Mouse (Mus musculus): ENCODE data around the gene Agps. TPM values are rescaled to one million over a fixed set of nuclear protein-coding genes. Genes with fewer than 3 reads are reported as not detected.
"Not testable (repeated sequence)": the region's sequence is repeated elsewhere in the genome, so short reads cannot be mapped to it uniquely, and the experiment has no call there.

The Agps gene
- polyA plus RNA-seq, 1 experiment from 2014 or later: 26.0 TPM

DNA sequence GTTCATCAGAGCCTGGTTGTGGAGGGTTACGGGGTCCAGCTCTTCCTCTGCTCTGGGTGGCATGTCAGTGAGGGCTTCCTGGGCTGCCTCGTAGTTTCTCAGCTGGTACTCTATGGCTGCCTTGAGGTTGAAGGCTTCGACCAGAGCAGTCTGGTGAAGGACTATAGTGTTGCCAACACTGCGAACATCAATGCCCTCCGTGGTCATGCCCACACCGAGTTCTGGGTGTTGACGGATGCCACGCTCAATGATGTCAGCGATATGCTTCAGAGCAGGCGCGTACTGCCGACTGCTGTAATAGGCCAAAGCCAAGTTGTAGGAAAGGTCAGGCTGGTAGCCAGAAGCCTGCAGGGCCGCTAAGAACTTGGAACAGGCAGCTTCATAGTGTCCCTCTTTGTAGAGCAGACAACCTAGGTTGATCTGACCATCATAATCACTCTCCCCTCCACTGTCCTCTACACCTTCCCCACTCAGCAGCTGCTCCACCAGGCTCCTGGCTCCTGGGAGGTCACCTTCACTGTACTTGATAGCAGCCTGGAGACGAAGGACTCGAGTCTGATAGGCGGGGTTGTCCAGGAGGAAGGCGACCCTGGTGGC, 105.6 kb downstream of the Agps start:
- peak; percentile 44; the same call in 1 of the 2 replicates for ATAC-seq
- peak overlapping the region; percentile 54 for H3K4me3 ChIP-seq
- H3K4me1 ChIP-seq; H3K36me3 ChIP-seq (ENCODE audit: poor library complexity, severe bottlenecking); H3K27ac ChIP-seq; H3K27me3 ChIP-seq; H3K9me3 ChIP-seq (replicated peaks): not testable (repeated sequence)
- H3K9ac ChIP-seq: peak overlapping the region; percentile 66
- peak overlapping the region; percentile 68 for H3K4me2 ChIP-seq
- 63% methylated on average over 14 of the region's 17 CpGs for WGBS

DNA sequence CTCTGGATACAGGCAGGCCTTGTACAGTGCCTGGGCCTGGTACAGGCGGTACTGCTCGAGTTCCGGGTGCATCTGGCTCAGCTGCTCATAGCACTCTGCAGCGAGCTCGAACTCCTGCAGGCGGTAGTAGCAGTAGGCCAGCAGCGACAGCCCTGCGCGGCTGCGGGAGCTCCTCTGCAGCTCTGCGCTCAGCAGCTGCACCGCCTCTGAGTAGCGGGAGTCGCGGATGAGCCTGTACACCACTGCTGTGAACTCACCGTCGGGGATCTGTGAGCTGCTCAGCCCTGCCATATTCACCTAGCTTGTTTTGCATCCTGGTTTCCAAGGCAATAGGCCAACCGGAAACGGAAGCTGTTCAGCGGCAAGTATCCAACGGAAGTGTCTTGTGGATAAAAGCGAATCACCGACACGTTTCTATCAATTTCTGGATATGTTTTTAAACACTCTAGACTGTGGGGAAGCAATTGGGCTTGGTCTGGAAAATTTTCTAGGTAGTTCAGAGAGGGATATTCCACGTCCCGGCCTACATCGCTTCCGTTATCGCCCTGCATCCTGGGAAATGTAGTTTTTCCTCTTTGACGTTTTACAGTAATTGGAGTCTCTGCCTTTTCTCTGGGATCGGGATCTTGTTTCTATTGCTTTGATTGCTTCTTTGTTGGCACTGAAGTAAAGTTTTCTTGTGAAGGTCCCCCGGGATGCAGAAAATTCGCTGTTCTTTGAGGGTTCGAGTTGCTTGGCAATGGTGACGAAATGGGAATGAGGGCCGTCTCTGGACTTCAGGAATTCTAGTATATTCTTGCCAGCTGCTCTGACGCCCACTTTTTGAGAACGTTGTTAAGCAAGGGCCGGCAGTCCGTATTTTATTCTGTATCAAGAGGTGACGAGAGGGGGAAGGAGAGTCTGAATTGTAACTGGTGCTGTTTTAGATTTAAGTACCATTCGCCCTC, 106.4 kb downstream of the Agps start, which contains the start of gene Ttc30b:
Gene Ttc30b (minus strand): TSS at position 469 of the 947 bp plus-strand sequence.
- H3K27me3 ChIP-seq: 0 out of 2 replicates have a peak, but pooled peaks cover 4% of the 10 kb centered on the region

DNA sequence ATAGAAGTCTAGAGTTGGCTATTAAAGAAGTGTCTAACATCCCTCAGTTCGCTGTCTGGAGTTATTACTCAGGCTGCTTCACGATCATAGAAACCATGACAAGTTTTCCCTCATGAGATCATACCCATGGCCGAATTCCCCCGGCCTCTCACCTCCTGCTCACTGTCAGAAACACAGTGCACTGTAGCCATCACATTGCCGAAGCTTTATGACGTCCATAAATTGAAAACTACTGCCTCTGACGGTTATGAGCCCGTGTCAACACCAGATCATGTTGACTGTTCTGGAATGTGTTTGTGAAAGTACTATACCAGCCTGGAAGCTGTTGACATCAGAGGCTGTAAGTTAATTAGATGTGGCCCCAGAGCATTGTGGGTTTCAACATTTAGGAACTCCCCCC, 118.7 kb downstream of the Agps start:
- Histone ChIP-seq H3K4me2 (no peak overlapping the region), H3K4me3 (no peak overlapping the region), H3K27me3 (no peaks in the 10 kb centered on the region), H3K9ac (no peak overlapping the region), H3K27ac (no peak overlapping the region), H3K4me1 (no peaks in the 10 kb centered on the region), H3K36me3 (ENCODE audit: poor library complexity, severe bottlenecking) (no peaks in the 10 kb centered on the region), H3K9me3 (replicated peaks) (no peaks in the 10 kb centered on the region)
- no peak for ATAC-seq
- WGBS: 93% methylated on average over 8 of the region's 8 CpGs

More for the DNA sequence above, 106.4 kb downstream of the Agps start, which contains the start of gene Ttc30b:
- Histone ChIP-seq H3K4me2 (peak within 1 kb of the TSS; percentile 68), H3K9ac (peak within 1 kb of the TSS; percentile 66), H3K4me1 (peaks cover 8% of the 10 kb centered on the region; the same call in 1 of the 2 replicates), H3K4me3 (peak within 1 kb of the TSS; percentile 54), H3K36me3 (ENCODE audit: poor library complexity, severe bottlenecking) (no peaks in the 10 kb centered on the region), H3K9me3 (replicated peaks) (no peaks in the 10 kb centered on the region), H3K27ac (peak within 1 kb of the TSS; percentile 75)
- peak; percentile 91 for ATAC-seq
- WGBS: 5% methylated on average over 39 of the region's 42 CpGs

DNA sequence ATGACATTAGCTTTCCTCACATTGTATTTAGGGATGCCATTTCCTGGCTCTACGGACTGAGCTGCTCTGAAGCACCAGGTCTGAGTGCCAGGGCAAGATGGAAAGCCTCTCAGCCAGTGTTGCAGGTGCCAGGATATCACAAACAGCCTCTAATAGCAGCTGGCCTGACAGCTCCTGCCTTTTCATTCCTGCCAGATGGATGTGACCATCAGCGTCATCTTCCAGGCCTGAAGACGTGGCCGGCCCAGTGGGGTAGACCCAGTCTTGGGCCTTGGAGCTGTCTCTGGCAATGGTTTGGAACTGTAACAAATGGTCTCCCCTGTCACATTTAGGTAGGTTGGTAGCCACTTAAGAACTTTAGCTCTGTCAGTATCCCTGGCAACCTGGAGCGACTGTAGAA, 121.3 kb downstream of the Agps start:
- Histone ChIP-seq H3K27me3 (no peaks in the 10 kb centered on the region), H3K36me3 (ENCODE audit: poor library complexity, severe bottlenecking) (no peaks in the 10 kb centered on the region), H3K9ac (no peak overlapping the region), H3K27ac (no peak overlapping the region), H3K4me3 (no peak overlapping the region), H3K4me2 (no peak overlapping the region), H3K4me1 (peaks cover 7% of the 10 kb centered on the region; the same call in 1 of the 2 replicates), H3K9me3 (replicated peaks) (no peaks in the 10 kb centered on the region)
- 96% methylated on average over 5 of the region's 5 CpGs for WGBS
- no peak for ATAC-seq

DNA sequence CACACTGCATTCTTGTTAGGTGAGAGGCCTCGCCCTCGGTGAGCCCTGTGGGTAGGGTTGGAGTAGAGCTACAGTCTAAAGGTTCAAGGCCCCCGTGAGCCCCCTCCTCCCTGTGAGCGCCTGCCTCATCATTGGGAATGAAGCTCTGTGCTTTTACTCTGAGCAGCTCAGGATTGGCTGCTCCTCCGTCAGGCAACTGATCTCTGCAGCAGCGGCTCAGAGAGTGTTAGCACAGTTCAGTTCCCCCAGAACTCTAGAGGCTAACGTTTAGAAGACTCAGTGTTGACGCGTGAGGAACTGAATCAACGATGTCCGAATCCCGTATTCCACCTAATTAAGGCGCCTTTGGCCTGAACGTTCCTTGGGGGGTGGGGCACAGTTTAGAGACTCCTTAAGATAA, 123.7 kb downstream of the Agps start:
- H3K27ac ChIP-seq: no peak overlapping the region
- no peak overlapping the region for H3K4me3 ChIP-seq
- no peak overlapping the region for H3K4me2 ChIP-seq
- H3K9ac ChIP-seq: no peak overlapping the region
- peaks cover 31% of the 10 kb centered on the region for H3K4me1 ChIP-seq
- no peaks in the 10 kb centered on the region for H3K36me3 ChIP-seq (ENCODE audit: poor library complexity, severe bottlenecking)
- ATAC-seq: no peak
- 0 out of 2 replicates have a peak, but pooled peaks cover 5% of the 10 kb centered on the region for H3K27me3 ChIP-seq
- H3K9me3 ChIP-seq (replicated peaks): no peaks in the 10 kb centered on the region
- 46% methylated on average over 14 of the region's 14 CpGs for WGBS

DNA sequence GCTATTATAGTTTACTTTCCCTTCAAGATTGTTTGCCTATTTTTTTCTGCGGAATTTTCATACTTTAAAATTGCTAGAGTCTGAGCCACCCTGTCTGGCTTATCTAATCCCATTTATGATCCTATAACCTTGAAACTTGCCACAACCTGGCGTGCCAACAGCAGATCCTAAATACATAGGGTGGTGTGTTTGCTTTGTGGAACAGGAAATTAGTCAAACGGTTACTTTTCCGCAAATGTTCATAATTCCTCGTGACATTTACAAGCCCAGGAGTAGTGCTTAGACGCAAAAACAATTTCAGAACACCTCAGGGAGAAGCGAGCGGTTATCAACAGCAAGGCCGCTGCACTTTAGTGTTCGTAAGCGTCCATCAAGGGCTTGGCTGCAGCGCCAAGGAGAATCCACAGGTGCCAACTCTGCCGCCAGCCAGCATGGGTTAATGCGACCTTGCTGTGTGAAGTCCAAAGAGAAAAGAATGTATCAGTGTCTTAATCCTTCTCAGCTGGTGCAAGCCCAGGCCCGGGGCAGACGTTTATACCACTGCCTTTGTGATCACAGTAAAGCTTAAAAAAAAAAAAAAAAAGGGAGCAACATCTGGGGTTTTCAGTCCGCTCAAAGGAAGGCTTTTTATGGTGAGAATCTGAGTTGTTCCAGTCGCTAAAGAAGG, 127.3 kb downstream of the Agps start:
- WGBS: 20% methylated on average over 18 of the region's 18 CpGs

DNA sequence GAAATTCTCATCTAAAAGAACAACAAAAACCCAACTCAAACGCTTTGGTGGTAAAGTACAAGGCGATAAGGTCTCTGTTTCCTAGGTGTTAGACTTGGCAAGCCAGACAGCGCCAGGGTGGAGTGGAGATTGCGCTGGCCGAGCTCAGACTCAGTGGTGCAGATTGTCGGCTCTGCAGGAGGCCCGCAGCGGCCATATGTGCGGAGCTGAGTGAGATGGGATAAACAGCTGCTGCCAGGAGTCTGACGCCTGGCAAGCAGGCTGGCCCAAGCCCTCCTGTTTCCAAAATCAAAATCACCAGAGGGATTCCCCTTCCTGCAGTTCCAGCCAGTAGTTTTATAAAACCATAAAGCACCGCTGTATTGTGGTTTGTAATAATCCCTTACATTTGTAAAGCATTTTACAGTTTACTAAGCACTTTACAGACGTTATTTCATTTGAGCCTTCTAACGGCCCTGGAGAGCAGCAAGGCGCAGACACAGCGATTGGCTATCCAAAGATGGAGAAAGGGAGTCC, 127.9 kb downstream of the Agps start:
- H3K4me2 ChIP-seq: peak overlapping the region; percentile 48
- no peaks in the 10 kb centered on the region for H3K9me3 ChIP-seq (replicated peaks)
- H3K27ac ChIP-seq: peak overlapping the region; percentile 66
- H3K4me1 ChIP-seq: peaks cover 41% of the 10 kb centered on the region
- peak; percentile 77 for ATAC-seq
- peak overlapping the region; percentile 38; the same call in 1 of the 2 replicates for H3K9ac ChIP-seq
- WGBS: 6% methylated on average over 15 of the region's 15 CpGs
- H3K36me3 ChIP-seq (ENCODE audit: poor library complexity, severe bottlenecking): no peaks in the 10 kb centered on the region
- peak overlapping the region; percentile 17 for H3K4me3 ChIP-seq
- H3K27me3 ChIP-seq: 0 out of 2 replicates have a peak, but pooled peaks cover 5% of the 10 kb centered on the region

More for the DNA sequence above, 127.3 kb downstream of the Agps start:
- peak; percentile 35; the same call in 1 of the 2 replicates for ATAC-seq
- peak overlapping the region; percentile 17 for H3K4me3 ChIP-seq
- no peaks in the 10 kb centered on the region for H3K9me3 ChIP-seq (replicated peaks)
- no peak overlapping the region for H3K9ac ChIP-seq
- H3K4me1 ChIP-seq: peaks cover 35% of the 10 kb centered on the region
- H3K27me3 ChIP-seq: 0 out of 2 replicates have a peak, but pooled peaks cover 5% of the 10 kb centered on the region
- H3K27ac ChIP-seq: peak overlapping the region; percentile 66
- peak overlapping the region; percentile 48 for H3K4me2 ChIP-seq
- H3K36me3 ChIP-seq (ENCODE audit: poor library complexity, severe bottlenecking): no peaks in the 10 kb centered on the region

DNA sequence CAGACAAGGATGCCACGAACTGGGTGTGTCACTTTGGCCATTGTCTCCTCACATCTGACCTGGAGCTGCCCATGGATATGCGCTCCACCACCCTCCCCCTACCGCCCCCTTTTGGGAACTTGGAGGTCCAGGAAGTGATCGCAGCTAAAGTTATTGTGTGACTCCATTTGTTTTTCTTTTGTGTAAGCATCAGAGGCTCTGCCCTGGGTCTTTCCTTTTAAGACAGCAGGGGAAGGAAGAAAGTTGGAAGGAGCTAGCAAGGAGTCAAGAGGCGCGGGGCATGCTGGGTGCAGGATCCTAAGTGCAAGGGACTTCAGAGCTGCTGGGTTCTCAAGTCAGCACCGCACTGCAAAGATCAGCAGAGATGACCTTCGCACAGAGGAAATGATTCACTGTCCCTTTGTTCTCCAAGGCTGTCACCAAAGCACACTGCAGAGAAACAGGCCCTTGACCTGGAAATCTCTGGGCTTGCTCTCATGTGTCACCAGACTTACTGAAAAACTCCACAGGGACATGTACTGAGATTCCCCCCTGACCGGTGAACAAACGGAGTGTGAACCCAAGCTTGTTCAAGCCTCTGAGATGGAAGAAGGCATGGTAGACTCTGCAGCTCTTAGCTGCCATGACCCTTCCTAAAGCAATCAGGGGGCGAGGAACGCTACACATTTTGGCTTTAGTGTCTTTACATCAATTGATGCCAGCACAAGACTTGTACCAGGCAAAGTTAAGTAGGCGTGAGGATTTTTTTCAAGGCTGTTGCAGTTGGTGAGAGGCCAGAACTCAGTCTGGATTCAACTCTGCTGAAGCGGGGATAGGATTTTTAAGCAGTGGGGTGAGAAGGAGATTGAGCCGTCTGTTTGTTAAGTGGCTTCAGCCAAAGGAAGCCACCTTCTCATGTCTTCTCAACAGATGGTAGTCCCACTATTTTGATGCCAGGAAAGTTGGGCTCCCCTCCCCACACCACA, 128.7 kb downstream of the Agps start:
- no peak overlapping the region for H3K9ac ChIP-seq
- no peaks in the 10 kb centered on the region for H3K36me3 ChIP-seq (ENCODE audit: poor library complexity, severe bottlenecking)
- 52% methylated on average over 15 of the region's 15 CpGs for WGBS
- H3K9me3 ChIP-seq (replicated peaks): no peaks in the 10 kb centered on the region
- H3K4me3 ChIP-seq: peak overlapping the region; percentile 17; the same call in 1 of the 2 replicates
- peak overlapping the region; percentile 66 for H3K27ac ChIP-seq
- peaks cover 43% of the 10 kb centered on the region for H3K4me1 ChIP-seq
- 0 out of 2 replicates have a peak, but pooled peaks have one; percentile 5 for ATAC-seq
- 0 out of 2 replicates have a peak, but pooled peaks cover 5% of the 10 kb centered on the region for H3K27me3 ChIP-seq
- peak overlapping the region; percentile 48 for H3K4me2 ChIP-seq

DNA sequence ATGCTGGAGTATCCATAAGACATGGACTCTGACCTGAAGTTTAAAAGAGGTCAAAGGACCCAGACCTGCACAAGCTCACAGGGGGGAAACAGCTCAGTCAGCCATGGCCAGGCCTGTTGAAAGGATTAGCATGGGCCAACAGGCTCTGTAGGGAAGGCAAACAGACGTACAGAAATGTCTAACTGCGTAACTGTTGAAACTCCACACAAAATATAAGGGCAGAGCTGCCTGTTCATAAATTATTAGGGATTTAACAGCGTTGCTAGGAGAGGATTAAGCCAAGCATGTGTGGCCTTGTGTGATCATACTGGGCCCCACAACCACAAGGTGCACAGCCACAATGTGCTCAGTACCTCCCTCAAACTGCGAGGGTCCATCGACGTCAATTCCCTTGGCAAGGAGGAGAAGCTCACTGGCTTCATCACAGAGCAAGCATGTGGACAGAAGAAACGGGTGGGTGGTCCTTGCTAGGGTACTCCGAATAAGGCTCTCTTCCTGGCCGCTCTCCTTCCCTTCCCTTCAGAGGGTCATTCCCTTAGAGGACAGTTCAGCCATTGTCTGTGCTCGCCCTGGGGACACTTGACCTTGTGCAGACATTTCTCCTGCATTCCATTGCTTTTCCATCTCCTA, 131.3 kb downstream of the Agps start:
- Histone ChIP-seq H3K27me3 (0 out of 2 replicates have a peak, but pooled peaks cover 5% of the 10 kb centered on the region), H3K27ac (no peak overlapping the region), H3K9me3 (replicated peaks) (no peaks in the 10 kb centered on the region), H3K4me1 (peaks cover 35% of the 10 kb centered on the region), H3K36me3 (ENCODE audit: poor library complexity, severe bottlenecking) (no peaks in the 10 kb centered on the region), H3K4me2 (no peak overlapping the region), H3K9ac (no peak overlapping the region), H3K4me3 (no peak overlapping the region)
- ATAC-seq: no peak
- WGBS: 59% methylated on average over 10 of the region's 10 CpGs

DNA sequence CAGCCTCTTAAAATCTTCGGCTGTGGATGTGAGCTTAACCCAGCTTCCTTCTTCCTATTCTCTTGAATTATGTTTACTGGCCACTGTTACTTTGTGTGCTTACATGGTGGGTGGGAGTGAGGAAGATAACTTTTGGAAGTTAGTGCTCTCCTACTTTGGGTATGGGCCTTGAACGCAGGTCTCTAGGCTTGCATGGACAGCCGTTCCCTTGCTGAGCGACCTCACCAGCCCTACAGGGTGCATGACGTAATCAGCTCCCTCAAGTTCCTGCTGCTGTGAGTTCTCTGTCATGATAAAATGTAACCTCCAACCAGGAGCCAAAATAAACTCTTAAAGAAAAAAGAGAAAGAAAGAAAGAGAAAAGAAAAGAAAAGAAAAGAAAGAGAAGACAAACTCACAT, 132.1 kb downstream of the Agps start:
- Histone ChIP-seq H3K9ac (no peak overlapping the region), H3K36me3 (ENCODE audit: poor library complexity, severe bottlenecking) (no peaks in the 10 kb centered on the region), H3K4me1 (peaks cover 28% of the 10 kb centered on the region), H3K4me2 (peak overlapping the region; percentile 40), H3K27ac (no peak overlapping the region), H3K9me3 (replicated peaks) (no peaks in the 10 kb centered on the region), H3K27me3 (0 out of 2 replicates have a peak, but pooled peaks cover 5% of the 10 kb centered on the region), H3K4me3 (no peak overlapping the region)
- WGBS: 68% methylated on average over 5 of the region's 5 CpGs
- ATAC-seq: no peak

All from forebrain, embryonic 13.5 days (tissue).